Mouse (Mus musculus): Measurements from ENCODE around the gene Tbc1d22b. TPM values are rescaled to one million over a fixed set of nuclear protein-coding genes. Genes with fewer than 3 reads are reported as not detected.

Tbc1d22b gene
- polyA plus RNA-seq, 1 experiment = 26.0 TPM

- H3K27ac ChIP-seq (ENCODE audit: control insufficient read depth, insufficient read depth, low read depth, low read length) = no peak overlapping the region
- H3K36me3 ChIP-seq (ENCODE audit: control insufficient read depth, insufficient read depth, low read length) = no peaks in the 10 kb centered on the region; the same call in 1 of the 2 replicates
- H3K4me1 ChIP-seq (ENCODE audit: control insufficient read depth, insufficient read depth, low read length) = no peaks in the 10 kb centered on the region
- no peaks in the 10 kb centered on the region for H3K27me3 ChIP-seq (ENCODE audit: control insufficient read depth, insufficient read depth, low read length)
- no peak overlapping the region for H3K4me3 ChIP-seq (ENCODE audit: control insufficient read depth, low read depth, low read length)
- no peak for TF ChIP-seq POLR2A (IDR thresholded peaks at IDR 0.05; ENCODE audit: control insufficient read depth, low read depth, low read length)
- TF ChIP-seq CTCF (IDR thresholded peaks at IDR 0.05; ENCODE audit: control insufficient read depth, insufficient read depth, insufficient replicate concordance, low read depth, low read length) = no peak
Observed at GRCm38 (mm10) chr17:29629620-29630019, 80.0 kb downstream of the Tbc1d22b start.

GRCm38 (mm10) chr17:29632312-29632711 is 82.7 kb downstream of the Tbc1d22b start:
- no peak overlapping the region for H3K27ac ChIP-seq (ENCODE audit: control insufficient read depth, insufficient read depth, low read depth, low read length)
- H3K4me3 ChIP-seq (ENCODE audit: control insufficient read depth, low read depth, low read length) = no peak overlapping the region
- no peaks in the 10 kb centered on the region for H3K27me3 ChIP-seq (ENCODE audit: control insufficient read depth, insufficient read depth, low read length)
- H3K4me1 ChIP-seq (ENCODE audit: control insufficient read depth, insufficient read depth, low read length) = no peaks in the 10 kb centered on the region
- no peak for TF ChIP-seq POLR2A (IDR thresholded peaks at IDR 0.05; ENCODE audit: control insufficient read depth, low read depth, low read length)
- TF ChIP-seq CTCF (IDR thresholded peaks at IDR 0.05; ENCODE audit: control insufficient read depth, insufficient read depth, insufficient replicate concordance, low read depth, low read length) = no peak
- peaks cover 3% of the 10 kb centered on the region for H3K36me3 ChIP-seq (ENCODE audit: control insufficient read depth, insufficient read depth, low read length)

GRCm38 (mm10) chr17:29635492-29635891 is 85.9 kb downstream of the Tbc1d22b start:
- no peak overlapping the region for H3K4me3 ChIP-seq (ENCODE audit: control insufficient read depth, low read depth, low read length)
- H3K36me3 ChIP-seq (ENCODE audit: control insufficient read depth, insufficient read depth, low read length) = peaks cover 3% of the 10 kb centered on the region
- H3K27ac ChIP-seq (ENCODE audit: control insufficient read depth, insufficient read depth, low read depth, low read length) = no peak overlapping the region
- no peaks in the 10 kb centered on the region for H3K4me1 ChIP-seq (ENCODE audit: control insufficient read depth, insufficient read depth, low read length)
- H3K27me3 ChIP-seq (ENCODE audit: control insufficient read depth, insufficient read depth, low read length) = no peaks in the 10 kb centered on the region
- TF ChIP-seq CTCF (IDR thresholded peaks at IDR 0.05; ENCODE audit: control insufficient read depth, insufficient read depth, insufficient replicate concordance, low read depth, low read length) = no peak

GRCm38 (mm10) chr17:29636118-29636517 is 86.5 kb downstream of the Tbc1d22b start:
- H3K4me3 ChIP-seq (ENCODE audit: control insufficient read depth, low read depth, low read length) = no peak overlapping the region
- peak; percentile 37; the same call in 1 of the 2 replicates for TF ChIP-seq CTCF (IDR thresholded peaks at IDR 0.05; ENCODE audit: control insufficient read depth, insufficient read depth, insufficient replicate concordance, low read depth, low read length)
- TF ChIP-seq POLR2A (IDR thresholded peaks at IDR 0.05; ENCODE audit: control insufficient read depth, low read depth, low read length) = no peak
- H3K27ac ChIP-seq (ENCODE audit: control insufficient read depth, insufficient read depth, low read depth, low read length) = no peak overlapping the region
- no peaks in the 10 kb centered on the region for H3K4me1 ChIP-seq (ENCODE audit: control insufficient read depth, insufficient read depth, low read length)
- peaks cover 3% of the 10 kb centered on the region for H3K36me3 ChIP-seq (ENCODE audit: control insufficient read depth, insufficient read depth, low read length)
- no peaks in the 10 kb centered on the region for H3K27me3 ChIP-seq (ENCODE audit: control insufficient read depth, insufficient read depth, low read length)

- H3K4me1 ChIP-seq (ENCODE audit: control insufficient read depth, insufficient read depth, low read length) = no peaks in the 10 kb centered on the region
- peaks cover 5% of the 10 kb centered on the region for H3K36me3 ChIP-seq (ENCODE audit: control insufficient read depth, insufficient read depth, low read length)
- no peak overlapping the region for H3K4me3 ChIP-seq (ENCODE audit: control insufficient read depth, low read depth, low read length)
- H3K27ac ChIP-seq (ENCODE audit: control insufficient read depth, insufficient read depth, low read depth, low read length) = no peak overlapping the region
- H3K27me3 ChIP-seq (ENCODE audit: control insufficient read depth, insufficient read depth, low read length) = no peaks in the 10 kb centered on the region
- TF ChIP-seq CTCF (IDR thresholded peaks at IDR 0.05; ENCODE audit: control insufficient read depth, insufficient read depth, insufficient replicate concordance, low read depth, low read length) (no peak), POLR2A (IDR thresholded peaks at IDR 0.05; ENCODE audit: control insufficient read depth, low read depth, low read length) (no peak)
Observed at GRCm38 (mm10) chr17:29637377-29637776, 87.8 kb downstream of the Tbc1d22b start.

- no peak for TF ChIP-seq CTCF (IDR thresholded peaks at IDR 0.05; ENCODE audit: control insufficient read depth, insufficient read depth, insufficient replicate concordance, low read depth, low read length)
- TF ChIP-seq POLR2A (IDR thresholded peaks at IDR 0.05; ENCODE audit: control insufficient read depth, low read depth, low read length) = no peak
- Histone ChIP-seq H3K36me3 (ENCODE audit: control insufficient read depth, insufficient read depth, low read length) (peaks cover 5% of the 10 kb centered on the region), H3K27me3 (ENCODE audit: control insufficient read depth, insufficient read depth, low read length) (no peaks in the 10 kb centered on the region), H3K4me1 (ENCODE audit: control insufficient read depth, insufficient read depth, low read length) (no peaks in the 10 kb centered on the region), H3K4me3 (ENCODE audit: control insufficient read depth, low read depth, low read length) (no peak overlapping the region), H3K27ac (ENCODE audit: control insufficient read depth, insufficient read depth, low read depth, low read length) (no peak overlapping the region)
Observed at GRCm38 (mm10) chr17:29637895-29638294, 88.3 kb downstream of the Tbc1d22b start.

- Histone ChIP-seq H3K27me3 (ENCODE audit: control insufficient read depth, insufficient read depth, low read length) (no peaks in the 10 kb centered on the region), H3K27ac (ENCODE audit: control insufficient read depth, insufficient read depth, low read depth, low read length) (no peak overlapping the region), H3K4me1 (ENCODE audit: control insufficient read depth, insufficient read depth, low read length) (no peaks in the 10 kb centered on the region; the same call in 1 of the 2 replicates), H3K36me3 (ENCODE audit: control insufficient read depth, insufficient read depth, low read length) (peaks cover 5% of the 10 kb centered on the region), H3K4me3 (ENCODE audit: control insufficient read depth, low read depth, low read length) (peak overlapping the region; percentile 28; the same call in 1 of the 2 replicates)
- no peak for TF ChIP-seq POLR2A (IDR thresholded peaks at IDR 0.05; ENCODE audit: control insufficient read depth, low read depth, low read length)
- no peak for TF ChIP-seq CTCF (IDR thresholded peaks at IDR 0.05; ENCODE audit: control insufficient read depth, insufficient read depth, insufficient replicate concordance, low read depth, low read length)
Observed at GRCm38 (mm10) chr17:29640971-29641370, 91.4 kb downstream of the Tbc1d22b start.

- TF ChIP-seq POLR2A (IDR thresholded peaks at IDR 0.05; ENCODE audit: control insufficient read depth, low read depth, low read length) = no peak
- Histone ChIP-seq H3K27ac (ENCODE audit: control insufficient read depth, insufficient read depth, low read depth, low read length) (no peak overlapping the region), H3K4me1 (ENCODE audit: control insufficient read depth, insufficient read depth, low read length) (no peaks in the 10 kb centered on the region; the same call in 1 of the 2 replicates), H3K36me3 (ENCODE audit: control insufficient read depth, insufficient read depth, low read length) (peaks cover 2% of the 10 kb centered on the region; the same call in 1 of the 2 replicates), H3K4me3 (ENCODE audit: control insufficient read depth, low read depth, low read length) (no peak overlapping the region), H3K27me3 (ENCODE audit: control insufficient read depth, insufficient read depth, low read length) (no peaks in the 10 kb centered on the region)
Observed at GRCm38 (mm10) chr17:29642219-29642618, 92.6 kb downstream of the Tbc1d22b start.

Other genes with a start within 250 kb of the Tbc1d22b start
- gene Pi16, start 232.1 kb upstream of the Tbc1d22b start, polyA plus RNA-seq (2012; rRNA removed) = 4.3 and 5.9 TPM in 2 replicates
- 43.5 and 46.5 TPM in 2 replicates for gene Mtch1, start 201.9 kb upstream of the Tbc1d22b start, polyA plus RNA-seq (2012; rRNA removed)
- 33.4 and 38.3 TPM in 2 replicates for gene Fgd2, start 188.9 kb upstream of the Tbc1d22b start, polyA plus RNA-seq (2012; rRNA removed)
- 87.2 and 99.7 TPM in 2 replicates for gene Pim1, start 59.0 kb upstream of the Tbc1d22b start, polyA plus RNA-seq (2012; rRNA removed)
- 18.6 and 21.1 TPM in 2 replicates for gene Gm17657, start 147 bp upstream of the Tbc1d22b start, polyA plus RNA-seq (2012; rRNA removed)
- 312 and 396 TPM in 2 replicates for gene Tmem217, start 2.6 kb downstream of the Tbc1d22b start, polyA plus RNA-seq (2012; rRNA removed)
- gene Rnf8, start 65.0 kb downstream of the Tbc1d22b start, polyA plus RNA-seq (2012; rRNA removed) = 19.7 and 21.0 TPM in 2 replicates
- 0.98 and 1.2 TPM in 2 replicates for gene Gm28043, start 65.1 kb downstream of the Tbc1d22b start, polyA plus RNA-seq (2012; rRNA removed)
- gene Cmtr1, start 110.8 kb downstream of the Tbc1d22b start, polyA plus RNA-seq (2012; rRNA removed) = 23.8 and 25.7 TPM in 2 replicates
- gene Ccdc167, start 167.3 kb downstream of the Tbc1d22b start, polyA plus RNA-seq (2012; rRNA removed) = 1.5 and 1.6 TPM in 2 replicates

Data from testis, adult 2 months (tissue).